Mouse (Mus musculus): Measurements from ENCODE around the gene Gpr137. TPM values are rescaled to one million over a fixed set of nuclear protein-coding genes. Genes with fewer than 3 reads are reported as not detected.
"Not testable (repeated sequence)": the region's sequence is repeated elsewhere in the genome, so short reads cannot be mapped to it uniquely, and the experiment has no call there.

Gene Gpr137
- 30.4 and 32.9 TPM in 2 replicates for polyA plus RNA-seq (2015; fragmentation: Nextera tagmentation; extraction: Ambion mirVana)

- peak; percentile 93 for ATAC-seq (replicated peaks; ENCODE audit: low FRiP score)
- Histone ChIP-seq H3K4me2 (peak within 1 kb of the TSS; percentile 94), H3K9me3 (replicated peaks) (no peaks in the 10 kb centered on the region), H3K9ac (peak within 1 kb of the TSS; percentile 93), H3K36me3 (peaks cover 16% of the 10 kb centered on the region; the same call in 1 of the 2 replicates), H3K4me1 (peaks cover 33% of the 10 kb centered on the region), H3K27ac (peak within 1 kb of the TSS; percentile 99), H3K4me3 (replicated peaks) (peak within 1 kb of the TSS; percentile 88), H3K27me3 (no peaks in the 10 kb centered on the region)
- WGBS, result under 1% methylated on average over 27 of the region's 27 CpGs
Measured at GRCm38 (mm10) chr19:6942249-6942691, at the start of gene Gpr137. Gpr137 (minus strand) TSS chr19:6942480.

- not testable (repeated sequence) for H3K9me3 ChIP-seq (replicated peaks); ATAC-seq (replicated peaks; ENCODE audit: low FRiP score); H3K4me2 ChIP-seq; H3K9ac ChIP-seq; H3K27ac ChIP-seq; H3K36me3 ChIP-seq; H3K4me3 ChIP-seq (replicated peaks); H3K27me3 ChIP-seq
- H3K4me1 ChIP-seq, result peaks cover 56% of the 10 kb centered on the region
- 90% methylated on average over 6 of the region's 6 CpGs for WGBS
Measured at GRCm38 (mm10) chr19:6991166-6991565, 48.9 kb upstream of the Gpr137 start.

- ATAC-seq (replicated peaks; ENCODE audit: low FRiP score), result no peak
- H3K9ac ChIP-seq, result no peak overlapping the region
- WGBS, result 84% methylated on average over 6 of the region's 6 CpGs
- no peak overlapping the region for H3K27ac ChIP-seq
- no peaks in the 10 kb centered on the region for H3K9me3 ChIP-seq (replicated peaks)
- no peak overlapping the region for H3K4me3 ChIP-seq (replicated peaks)
- H3K4me2 ChIP-seq, result no peak overlapping the region
- no peaks in the 10 kb centered on the region for H3K27me3 ChIP-seq
- H3K36me3 ChIP-seq, result peaks cover 3% of the 10 kb centered on the region; the same call in 1 of the 2 replicates
- H3K4me1 ChIP-seq, result peaks cover 58% of the 10 kb centered on the region
Measured at GRCm38 (mm10) chr19:6990712-6991111, 48.4 kb upstream of the Gpr137 start.

GRCm38 (mm10) chr19:6989251-6989650 lies 47.0 kb upstream of the Gpr137 start:
- peaks cover 46% of the 10 kb centered on the region for H3K4me1 ChIP-seq
- no peaks in the 10 kb centered on the region for H3K27me3 ChIP-seq
- peaks cover 14% of the 10 kb centered on the region for H3K36me3 ChIP-seq
- H3K27ac ChIP-seq, result no peak overlapping the region
- H3K4me3 ChIP-seq (replicated peaks), result no peak overlapping the region
- no peak overlapping the region for H3K4me2 ChIP-seq
- no peak for ATAC-seq (replicated peaks; ENCODE audit: low FRiP score)
- 92% methylated on average over 8 of the region's 8 CpGs for WGBS
- H3K9me3 ChIP-seq (replicated peaks), result no peaks in the 10 kb centered on the region
- no peak overlapping the region for H3K9ac ChIP-seq

- H3K9me3 ChIP-seq (replicated peaks), result no peaks in the 10 kb centered on the region
- WGBS, result 2% methylated on average over 8 of the region's 8 CpGs
- peaks cover 25% of the 10 kb centered on the region for H3K36me3 ChIP-seq
- ATAC-seq (replicated peaks; ENCODE audit: low FRiP score), result no peak
- H3K4me2 ChIP-seq, result peak overlapping the region; percentile 92
- H3K27me3 ChIP-seq, result no peaks in the 10 kb centered on the region
- peak overlapping the region; percentile 91 for H3K9ac ChIP-seq
- H3K4me1 ChIP-seq, result peaks cover 35% of the 10 kb centered on the region
- H3K27ac ChIP-seq, result peak overlapping the region; percentile 90
- peak overlapping the region; percentile 82 for H3K4me3 ChIP-seq (replicated peaks)
Measured at GRCm38 (mm10) chr19:6987904-6988285, 45.6 kb upstream of the Gpr137 start.

- Histone ChIP-seq H3K9me3 (replicated peaks) (no peaks in the 10 kb centered on the region), H3K4me2 (peak within 1 kb of the TSS; percentile 92), H3K9ac (peak within 1 kb of the TSS; percentile 91), H3K4me3 (replicated peaks) (peak within 1 kb of the TSS; percentile 82), H3K36me3 (peaks cover 31% of the 10 kb centered on the region), H3K4me1 (peaks cover 32% of the 10 kb centered on the region), H3K27ac (peak within 1 kb of the TSS; percentile 90), H3K27me3 (no peaks in the 10 kb centered on the region)
- WGBS, result under 1% methylated on average over 80 of the region's 85 CpGs
- ATAC-seq (replicated peaks; ENCODE audit: low FRiP score), result peak; percentile 53
Measured at GRCm38 (mm10) chr19:6987061-6987903, 45.0 kb upstream of the Gpr137 start, which contains the start of gene Vegfb. Vegfb (minus strand) TSS chr19:6987651.

GRCm38 (mm10) chr19:6985951-6986708 lies 43.9 kb upstream of the Gpr137 start:
- no peak for ATAC-seq (replicated peaks; ENCODE audit: low FRiP score)
- no peaks in the 10 kb centered on the region for H3K9me3 ChIP-seq (replicated peaks)
- H3K4me3 ChIP-seq (replicated peaks), result peak overlapping the region; percentile 82
- peak overlapping the region; percentile 92 for H3K4me2 ChIP-seq
- peak overlapping the region; percentile 90; the same call in 1 of the 2 replicates for H3K27ac ChIP-seq
- H3K36me3 ChIP-seq, result peaks cover 39% of the 10 kb centered on the region
- 77% methylated on average over 10 of the region's 10 CpGs for WGBS
- no peaks in the 10 kb centered on the region for H3K27me3 ChIP-seq
- H3K4me1 ChIP-seq, result peaks cover 29% of the 10 kb centered on the region
- H3K9ac ChIP-seq, result peak overlapping the region; percentile 91

- no peak overlapping the region for H3K4me3 ChIP-seq (replicated peaks)
- peaks cover 33% of the 10 kb centered on the region for H3K4me1 ChIP-seq
- no peak overlapping the region for H3K4me2 ChIP-seq
- ATAC-seq (replicated peaks; ENCODE audit: low FRiP score), result no peak
- no peaks in the 10 kb centered on the region for H3K9me3 ChIP-seq (replicated peaks)
- no peak overlapping the region for H3K27ac ChIP-seq
- no peak overlapping the region for H3K9ac ChIP-seq
- H3K36me3 ChIP-seq, result peaks cover 39% of the 10 kb centered on the region
- H3K27me3 ChIP-seq, result no peaks in the 10 kb centered on the region
- 84% methylated on average over 19 of the region's 19 CpGs for WGBS
Measured at GRCm38 (mm10) chr19:6985300-6985699, 43.0 kb upstream of the Gpr137 start.

- no peak for ATAC-seq (replicated peaks; ENCODE audit: low FRiP score)
- WGBS, result 96% methylated on average over 5 of the region's 5 CpGs
- Histone ChIP-seq H3K4me2 (no peak overlapping the region), H3K9ac (no peak overlapping the region), H3K9me3 (replicated peaks) (no peaks in the 10 kb centered on the region), H3K4me3 (replicated peaks) (no peak overlapping the region), H3K27ac (no peak overlapping the region), H3K27me3 (no peaks in the 10 kb centered on the region), H3K36me3 (peaks cover 38% of the 10 kb centered on the region), H3K4me1 (peaks cover 39% of the 10 kb centered on the region)
Measured at GRCm38 (mm10) chr19:6983621-6984020, 41.3 kb upstream of the Gpr137 start.

GRCm38 (mm10) chr19:6981465-6981864 lies 39.2 kb upstream of the Gpr137 start:
- Histone ChIP-seq H3K4me3 (replicated peaks) (peak overlapping the region; percentile 83), H3K4me1 (peaks cover 47% of the 10 kb centered on the region), H3K36me3 (peaks cover 54% of the 10 kb centered on the region), H3K27me3 (no peaks in the 10 kb centered on the region), H3K4me2 (peak overlapping the region; percentile 84), H3K27ac (0 out of 2 replicates have a peak overlapping the region, but pooled peaks have one; percentile 97), H3K9me3 (replicated peaks) (no peaks in the 10 kb centered on the region), H3K9ac (no peak overlapping the region)
- no peak for ATAC-seq (replicated peaks; ENCODE audit: low FRiP score)
- 91% methylated on average over 4 of the region's 4 CpGs for WGBS

GRCm38 (mm10) chr19:6980381-6981093 lies 38.3 kb upstream of the Gpr137 start, which contains the start of gene Fkbp2:
Fkbp2 (minus strand) TSS chr19:6980501.
- peak within 1 kb of the TSS; percentile 97 for H3K27ac ChIP-seq
- H3K27me3 ChIP-seq, result no peaks in the 10 kb centered on the region
- peak; percentile 90 for ATAC-seq (replicated peaks; ENCODE audit: low FRiP score)
- H3K9me3 ChIP-seq (replicated peaks), result no peaks in the 10 kb centered on the region
- H3K4me3 ChIP-seq (replicated peaks), result peak within 1 kb of the TSS; percentile 83
- peaks cover 53% of the 10 kb centered on the region for H3K36me3 ChIP-seq
- peak within 1 kb of the TSS; percentile 95 for H3K9ac ChIP-seq
- under 1% methylated on average over 38 of the region's 38 CpGs for WGBS
- H3K4me2 ChIP-seq, result peak within 1 kb of the TSS; percentile 84
- H3K4me1 ChIP-seq, result peaks cover 46% of the 10 kb centered on the region
